Mouse (Mus musculus): Measurements from ENCODE around the gene Ccnd3. TPM values are rescaled to one million over a fixed set of nuclear protein-coding genes. Genes with fewer than 3 reads are reported as not detected.

Ccnd3 gene
- total and polyA plus RNA-seq, 3 experiments, result 143 to 568 TPM; not detected in 1

DNA sequence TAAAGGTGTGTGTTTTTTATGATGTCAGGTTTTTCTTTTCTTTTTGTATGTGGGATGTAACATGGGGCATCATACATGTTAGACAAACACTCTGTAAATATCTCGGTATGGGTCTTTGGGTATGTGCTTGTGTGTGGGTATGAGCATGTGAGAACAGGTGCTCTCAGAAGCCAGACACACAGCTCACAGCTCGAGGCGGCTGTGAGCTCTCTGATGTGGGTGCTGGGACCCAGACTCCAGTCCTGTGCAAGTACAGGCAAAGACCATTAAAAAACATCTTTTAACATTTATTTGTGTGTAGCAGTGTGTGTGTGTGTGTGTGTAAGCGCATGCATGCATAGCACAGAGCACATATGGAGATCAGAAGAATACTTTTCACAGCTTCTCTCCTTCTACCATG is 34.3 kb downstream of the Ccnd3 start:
- peaks cover 0 to 21% of the 10 kb centered on the region in 2 experiments; a peak in 2 of 4 replicates for H3K36me3 ChIP-seq (ENCODE audit: control insufficient read depth in 1 of 2, insufficient read depth in 2 of 2, low read length in 2 of 2)
- no peak for DNase-seq (ENCODE audit: low read depth, low spot score)
- H3K4me3 ChIP-seq (ENCODE audit: control insufficient read depth in 1 of 2, insufficient read depth in 1 of 2, low read depth in 2 of 2, low read length in 2 of 2), result no peak overlapping the region
- H3K4me1 ChIP-seq (ENCODE audit: control insufficient read depth in 1 of 2, insufficient read depth in 2 of 2, low read length in 2 of 2), result peaks cover 18 to 19% of the 10 kb centered on the region in 2 experiments
- H3K27ac ChIP-seq (ENCODE audit: control insufficient read depth, low read depth, low read length), result no peak overlapping the region
- no peak for TF ChIP-seq RCOR1 (IDR thresholded peaks at IDR 0.05; ENCODE audit: low read depth, low read length)
- no peak for TF ChIP-seq KAT2A (conservative IDR thresholded peaks at IDR 0.05; ENCODE audit: low read depth, low read length)
- TF ChIP-seq ZC3H11A (IDR thresholded peaks at IDR 0.05; ENCODE audit: low read depth, low read length), result no peak
- no peak for TF ChIP-seq POLR2A (IDR thresholded peaks at IDR 0.05; ENCODE audit: control insufficient read depth in 1 of 2, insufficient read depth in 1 of 2, low read depth in 1 of 2, low read length in 2 of 2, poor library complexity in 1 of 2)
- no peak for TF ChIP-seq EP300 (IDR thresholded peaks at IDR 0.05; ENCODE audit: low read depth in 1 of 2, low read length in 2 of 2)
- no peak for TF ChIP-seq E2F4 (IDR thresholded peaks at IDR 0.05; ENCODE audit: borderline replicate concordance, low read depth, low read length)
- no peak for TF ChIP-seq HCFC1 (IDR thresholded peaks at IDR 0.05; ENCODE audit: low read depth, low read length)
- no peak for TF ChIP-seq ZKSCAN1 (IDR thresholded peaks at IDR 0.05; ENCODE audit: low read depth, low read length)
- no peak for TF ChIP-seq CTCF (IDR thresholded peaks at IDR 0.05 in 2 of 3, conservative IDR thresholded peaks at IDR 0.05 in 1 of 3; ENCODE audit: control insufficient read depth in 1 of 3, insufficient read depth in 1 of 3, low read depth in 2 of 3, low read length in 3 of 3, poor library complexity in 1 of 3, severe bottlenecking in 1 of 3)
- TF ChIP-seq NRF1 (IDR thresholded peaks at IDR 0.05; ENCODE audit: insufficient read depth, low read depth, low read length, poor library complexity, severe bottlenecking), result no peak
- no peak for TF ChIP-seq MYB (IDR thresholded peaks at IDR 0.05; ENCODE audit: low read depth, low read length)
- H3K9ac ChIP-seq (ENCODE audit: control insufficient read depth, low read depth, low read length, poor library complexity, severe bottlenecking), result no peak overlapping the region
- H3K9me3 ChIP-seq (replicated peaks; ENCODE audit: insufficient read depth, low read length), result no peaks in the 10 kb centered on the region
- no peaks in the 10 kb centered on the region for H3K27me3 ChIP-seq (ENCODE audit: control insufficient read depth in 1 of 2, insufficient read depth in 2 of 2, low read length in 2 of 2)
- H3K79me2 ChIP-seq (ENCODE audit: control insufficient read depth, insufficient read depth, low read length, poor library complexity), result no peaks in the 10 kb centered on the region; the same call in 1 of the 2 replicates

DNA sequence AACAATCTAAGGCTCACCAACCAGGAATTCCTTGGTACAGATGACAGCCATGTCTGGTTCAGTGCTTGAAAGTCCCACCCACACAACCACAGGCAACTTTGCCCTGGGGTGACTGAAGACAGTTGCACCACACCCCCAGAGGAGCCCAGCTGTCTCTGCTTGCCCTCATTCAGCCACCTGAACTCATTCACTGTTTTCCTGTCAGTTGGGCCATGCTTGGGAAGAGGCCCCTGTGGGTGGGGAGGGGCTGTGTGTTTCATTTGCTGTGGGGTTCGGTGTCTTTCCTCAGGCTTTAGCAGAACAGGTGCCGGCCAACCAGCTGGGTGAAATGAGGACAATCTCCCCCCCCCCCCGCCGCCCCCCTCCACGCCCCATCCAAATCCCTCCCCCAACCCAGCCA is 37.2 kb downstream of the Ccnd3 start:
- DNase-seq (ENCODE audit: low read depth, low spot score), result peak; percentile 28
- no peak overlapping the region for H3K9ac ChIP-seq (ENCODE audit: control insufficient read depth, low read depth, low read length, poor library complexity, severe bottlenecking)
- peaks cover 0 to 6% of the 10 kb centered on the region in 2 experiments; a peak in 2 of 4 replicates for H3K36me3 ChIP-seq (ENCODE audit: control insufficient read depth in 1 of 2, insufficient read depth in 2 of 2, low read length in 2 of 2)
- TF ChIP-seq ZC3H11A (IDR thresholded peaks at IDR 0.05; ENCODE audit: low read depth, low read length), result no peak
- TF ChIP-seq TCF12 (IDR thresholded peaks at IDR 0.05; ENCODE audit: low read depth, low read length), result no peak
- TF ChIP-seq ETS1 (IDR thresholded peaks at IDR 0.05; ENCODE audit: low read depth, low read length), result 0 out of 2 replicates have a peak, but pooled peaks have one; percentile 26
- no peak for TF ChIP-seq NRF1 (IDR thresholded peaks at IDR 0.05; ENCODE audit: insufficient read depth, low read depth, low read length, poor library complexity, severe bottlenecking)
- TF ChIP-seq TAL1 (IDR thresholded peaks at IDR 0.05; ENCODE audit: low read length), result no peak
- peaks cover 5 to 9% of the 10 kb centered on the region in 2 experiments for H3K4me1 ChIP-seq (ENCODE audit: control insufficient read depth in 1 of 2, insufficient read depth in 2 of 2, low read length in 2 of 2)
- H3K79me2 ChIP-seq (ENCODE audit: control insufficient read depth, insufficient read depth, low read length, poor library complexity), result no peaks in the 10 kb centered on the region; the same call in 1 of the 2 replicates
- H3K9me3 ChIP-seq (replicated peaks; ENCODE audit: insufficient read depth, low read length), result no peaks in the 10 kb centered on the region
- peak overlapping the region; percentile 19; the same call in 1 of the 2 replicates for H3K27ac ChIP-seq (ENCODE audit: control insufficient read depth, low read depth, low read length)
- H3K27me3 ChIP-seq (ENCODE audit: control insufficient read depth in 1 of 2, insufficient read depth in 2 of 2, low read length in 2 of 2), result no peaks in the 10 kb centered on the region
- no peak overlapping the region for H3K4me3 ChIP-seq (ENCODE audit: control insufficient read depth in 1 of 2, insufficient read depth in 1 of 2, low read depth in 2 of 2, low read length in 2 of 2)

Measured in MEL (cell line).